Mouse (Mus musculus) layer of hippocampus, postnatal 14 days (tissue): ENCODE results near the gene Ptges2. TPM values are rescaled to one million over a fixed set of nuclear protein-coding genes. Genes with fewer than 3 reads are reported as not detected.

Experiments
- total RNA-seq, 2 experiments: library from RNA; stranded (reverse); gene quantifications; 2 replicates each; pipeline ENCODE4 v1.2.3; 2021

The Ptges2 gene
- total RNA-seq, 2 experiments from 2014 or later, result 36.6 to 40.3 TPM

Other genes with a start within 250 kb of the Ptges2 start
- gene Prrc2b, start 244.8 kb upstream of the Ptges2 start, total RNA-seq, result 100 to 1,000 TPM; 253 to 268 TPM
- gene Pomt1, start 159.3 kb upstream of the Ptges2 start, total RNA-seq, result 10 to 100 TPM; 22.4 to 23.6 TPM
- 10 to 100 TPM; 55.5 to 59.2 TPM for gene Uck1, start 135.7 kb upstream of the Ptges2 start, total RNA-seq
- gene Golga2, start 108.5 kb upstream of the Ptges2 start, total RNA-seq, result 10 to 100 TPM; 73.8 to 86.1 TPM
- gene Swi5, start 107.8 kb upstream of the Ptges2 start, total RNA-seq, result 100 to 1,000 TPM; 210 to 223 TPM
- 10 to 100 TPM; 67.3 to 69.5 TPM for gene Ciz1, start 43.6 kb upstream of the Ptges2 start, total RNA-seq
- gene Dnm1, start 42.6 kb upstream of the Ptges2 start, total RNA-seq, result 1,000 to 10,000 TPM; 1,139 to 1,143 TPM
- gene 1110008P14Rik, start 14.0 kb upstream of the Ptges2 start, total RNA-seq, result 100 to 1,000 TPM; 181 to 189 TPM
- 1 to 10 TPM; 2.0 to 2.9 TPM for gene Lcn2, start 7.6 kb upstream of the Ptges2 start, total RNA-seq
- 1 to 10 TPM; 3.7 to 4.1 TPM for gene Naif1, start 54.6 kb downstream of the Ptges2 start, total RNA-seq
- 10 to 100 TPM; 45.5 to 50.3 TPM for gene Slc25a25, start 55.5 kb downstream of the Ptges2 start, total RNA-seq
- 10 to 100 TPM; 50.2 to 52.9 TPM for gene Fam102a, start 139.4 kb downstream of the Ptges2 start, total RNA-seq
- gene Dpm2, start 175.0 kb downstream of the Ptges2 start, total RNA-seq, result 10 to 100 TPM; 78.8 to 90.1 TPM
- 1 to 10 TPM; 4.4 to 7.2 TPM for gene Pip5kl1, start 178.9 kb downstream of the Ptges2 start, total RNA-seq
- gene 9430097D07Rik, start 179.8 kb downstream of the Ptges2 start, total RNA-seq, result under 1 TPM; 0.44 to 0.93 TPM
- 10 to 100 TPM; 41.7 to 42.1 TPM for gene St6galnac4, start 191.2 kb downstream of the Ptges2 start, total RNA-seq
- 100 to 1,000 TPM in 1 of 2 experiments, 10 to 100 TPM in 1; 99.0 to 106 TPM for gene St6galnac6, start 203.8 kb downstream of the Ptges2 start, total RNA-seq
- 100 to 1,000 TPM; 124 to 125 TPM for gene Ak1, start 225.9 kb downstream of the Ptges2 start, total RNA-seq